Comparison of ENCODE assay signal across 26 mouse cellular contexts in the genomic region with DNA sequence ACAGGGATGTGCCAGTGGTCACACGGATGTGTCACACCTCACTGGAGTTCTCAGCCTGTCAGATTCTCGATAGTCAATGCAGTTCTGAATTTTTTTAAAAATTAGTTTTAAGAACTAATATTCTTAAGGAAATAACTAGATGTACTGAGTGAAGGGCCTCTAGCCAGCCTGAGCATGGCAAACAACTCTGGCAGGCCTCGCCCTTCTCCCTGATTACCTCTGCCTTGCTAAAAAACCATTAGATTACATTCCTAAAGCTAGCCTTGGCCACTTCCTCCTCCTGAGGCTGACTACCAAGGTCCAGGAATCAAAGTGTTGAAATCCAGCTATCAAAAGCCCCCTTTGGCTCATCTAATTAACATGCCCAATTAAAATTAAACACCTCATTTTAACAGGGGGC. TPM values are rescaled to one million over a fixed set of nuclear protein-coding genes. Genes with fewer than 3 reads are reported as not detected.
A peak's percentile ranks its signal among the peaks of the same experiment; 100 is the strongest.
DNase-seq lines count a peak whose midpoint lies in the region; ATAC-seq and TF ChIP-seq lines count a peak whose summit lies in the region.
"Had no signal": no experiment of that assay in that cellular context is flagged by ENCODE, and none has a peak within 500 bp of the region (broad histone marks: within the 10 kb centered on the region; RNA-seq: fewer than 3 reads in every experiment).

No protein-coding gene starts in this region.

- no peak for TF ChIP-seq POLR2A in small intestine, adult 2 months (IDR thresholded peaks at IDR 0.05; ENCODE audit: low read depth, low read length)

- intact Hi-C loops in left cerebral cortex, postnatal 25 days (cut with DNase I) = no loop called here

- no peak overlapping the region for H3K4me3 ChIP-seq in intestine, embryonic 15.5 days (replicated peaks)
- H3K4me3 ChIP-seq in intestine, embryonic 16.5 days (ENCODE audit: low read length) = no peak overlapping the region
- no peak overlapping the region for H3K4me3 ChIP-seq in small intestine, adult 2 months (ENCODE audit: low read depth, low read length)
- no peak overlapping the region for H3K4me3 ChIP-seq in stomach, postnatal 0 days (ENCODE audit: low read depth, low read length)
- H3K4me3 ChIP-seq in neural tube, embryonic 15.5 days (replicated peaks) = no peak overlapping the region
- H3K4me3 ChIP-seq: embryonic facial prominence, embryonic 13.5 days; embryonic facial prominence, embryonic 15.5 days; erythroblast, embryonic 14.5 days; forebrain, embryonic 10.5 days; forebrain, embryonic 12.5 days had no signal

- TF ChIP-seq CTCF in small intestine, adult 2 months (IDR thresholded peaks at IDR 0.05; ENCODE audit: extremely low read depth, insufficient read length, insufficient replicate concordance, low read depth, low read length) = no peak
- no peak for TF ChIP-seq CTCF in stomach, postnatal 0 days (IDR thresholded peaks at IDR 0.05; ENCODE audit: low read depth)

- H3K27ac ChIP-seq in intestine, embryonic 15.5 days = no peak overlapping the region
- H3K27ac ChIP-seq in intestine, embryonic 16.5 days (ENCODE audit: low read length) = no peak overlapping the region
- H3K27ac ChIP-seq in small intestine, adult 2 months (ENCODE audit: insufficient read depth, low read depth, low read length) = 0 out of 2 replicates have a peak overlapping the region, but pooled peaks have one; percentile 4
- H3K27ac ChIP-seq in stomach, postnatal 0 days (replicated peaks) = peak overlapping the region; percentile 61
- H3K27ac ChIP-seq in neural tube, embryonic 15.5 days (replicated peaks) = no peak overlapping the region
- H3K27ac ChIP-seq: embryonic facial prominence, embryonic 13.5 days; embryonic facial prominence, embryonic 15.5 days; forebrain, embryonic 10.5 days had no signal

- H3K27me3 ChIP-seq in intestine, embryonic 15.5 days (replicated peaks) = no peaks in the 10 kb centered on the region
- H3K27me3 ChIP-seq in intestine, embryonic 16.5 days (replicated peaks; ENCODE audit: control insufficient read depth, insufficient read depth, low read length) = no peaks in the 10 kb centered on the region
- H3K27me3 ChIP-seq in small intestine, adult 2 months (ENCODE audit: control insufficient read depth, insufficient read depth, low read length) = no peaks in the 10 kb centered on the region
- H3K27me3 ChIP-seq in stomach, postnatal 0 days (ENCODE audit: control insufficient read depth, insufficient read depth, low read length) = no peaks in the 10 kb centered on the region
- H3K27me3 ChIP-seq in neural tube, embryonic 15.5 days (replicated peaks) = no peaks in the 10 kb centered on the region
- H3K27me3 ChIP-seq: embryonic facial prominence, embryonic 15.5 days; forebrain, embryonic 12.5 days had no signal

- no peak overlapping the region for H3K4me2 ChIP-seq in intestine, embryonic 15.5 days (replicated peaks)
- H3K4me2 ChIP-seq in intestine, embryonic 16.5 days (ENCODE audit: low read depth, low read length) = no peak overlapping the region
- no peak overlapping the region for H3K4me2 ChIP-seq in stomach, postnatal 0 days (replicated peaks; ENCODE audit: low read depth)
- H3K4me2 ChIP-seq in neural tube, embryonic 15.5 days = no peak overlapping the region
- H3K4me2 ChIP-seq: embryonic facial prominence, embryonic 13.5 days; embryonic facial prominence, embryonic 15.5 days; forebrain, embryonic 12.5 days had no signal

- no peaks in the 10 kb centered on the region for H3K36me3 ChIP-seq in intestine, embryonic 15.5 days
- H3K36me3 ChIP-seq in intestine, embryonic 16.5 days (ENCODE audit: control insufficient read depth, insufficient read depth, low read length) = no peaks in the 10 kb centered on the region
- H3K36me3 ChIP-seq in small intestine, adult 2 months (ENCODE audit: control insufficient read depth, insufficient read depth, low read length) = no peaks in the 10 kb centered on the region
- H3K36me3 ChIP-seq in stomach, postnatal 0 days (ENCODE audit: control insufficient read depth, insufficient read depth, low read length) = no peaks in the 10 kb centered on the region
- no peaks in the 10 kb centered on the region for H3K36me3 ChIP-seq in neural tube, embryonic 15.5 days
- H3K36me3 ChIP-seq: embryonic facial prominence, embryonic 13.5 days; embryonic facial prominence, embryonic 15.5 days; forebrain, embryonic 10.5 days; forebrain, embryonic 12.5 days had no signal

- 0 out of 2 replicates have a peak, but pooled peaks cover 4% of the 10 kb centered on the region for H3K4me1 ChIP-seq in intestine, embryonic 15.5 days (replicated peaks)
- peaks cover 17% of the 10 kb centered on the region for H3K4me1 ChIP-seq in intestine, embryonic 16.5 days (ENCODE audit: control insufficient read depth, insufficient read depth, low read length)
- H3K4me1 ChIP-seq in small intestine, adult 2 months (ENCODE audit: control insufficient read depth, insufficient read depth, insufficient read length, low read length) = peaks cover 30% of the 10 kb centered on the region
- H3K4me1 ChIP-seq in stomach, postnatal 0 days (replicated peaks; ENCODE audit: control insufficient read depth, insufficient read depth) = no peaks in the 10 kb centered on the region; the same call in 1 of the 2 replicates
- peaks cover 7% of the 10 kb centered on the region; the same call in 1 of the 2 replicates for H3K4me1 ChIP-seq in neural tube, embryonic 15.5 days

- no peak overlapping the region for H3K9ac ChIP-seq in intestine, embryonic 15.5 days
- H3K9ac ChIP-seq in intestine, embryonic 16.5 days (ENCODE audit: low read depth, low read length) = no peak overlapping the region
- H3K9ac ChIP-seq in stomach, postnatal 0 days (ENCODE audit: low read length) = no peak overlapping the region
- H3K9ac ChIP-seq in neural tube, embryonic 15.5 days (replicated peaks) = no peak overlapping the region
- H3K9ac ChIP-seq: embryonic facial prominence, embryonic 13.5 days; embryonic facial prominence, embryonic 15.5 days; forebrain, embryonic 12.5 days had no signal

- TF ChIP-seq EP300 in stomach, postnatal 0 days (optimal IDR thresholded peaks at IDR 0.05) = no peak

- 81% methylated on average over 3 of the region's 3 CpGs for WGBS in intestine, embryonic 15.5 days
- WGBS in intestine, embryonic 16.5 days = 78% methylated on average over 3 of the region's 3 CpGs
- WGBS in small intestine, adult 2 months = 63% methylated on average over 3 of the region's 3 CpGs
- 78% methylated on average over 3 of the region's 3 CpGs for WGBS in stomach, postnatal 0 days
- 91% methylated on average over 3 of the region's 3 CpGs for WGBS in neural tube, embryonic 15.5 days

- 0 out of 2 replicates have a peak, but pooled peaks have one; percentile 31 for ATAC-seq in intestine, embryonic 15.5 days
- no peak for ATAC-seq in intestine, embryonic 16.5 days
- ATAC-seq in stomach, postnatal 0 days (ENCODE audit: low FRiP score, low TSS enrichment) = peak; percentile 66; the same call in 1 of the 2 replicates
- no peak for ATAC-seq in neural tube, embryonic 15.5 days (ENCODE audit: low FRiP score)
- ATAC-seq: forebrain, embryonic 14.5 days; forebrain, embryonic 16.5 days had no signal

- peak; percentile 58 for DNase-seq in adipocyte (ENCODE audit: low spot score)
- peak; percentile 56 for DNase-seq in stomach, postnatal 0 days (ENCODE audit: low spot score)
- no peak for DNase-seq in left cerebral cortex, postnatal 25 days (ENCODE audit: low spot score in 2 of 2)
- DNase-seq: adrenal gland, adult 8-10 months; adrenal gland, postnatal 14 days; adrenal gland, postnatal 36 days; cerebellum, adult 11 months; cerebellum, adult 18-20 months; cerebellum, adult 8-10 months; cerebellum, adult 9-11 months; cerebellum, postnatal 14 days; cerebellum, postnatal 36 days; embryo, embryonic 11 days had no signal

- no peaks in the 10 kb centered on the region for H3K9me3 ChIP-seq in intestine, embryonic 15.5 days
- H3K9me3 ChIP-seq in intestine, embryonic 16.5 days (ENCODE audit: control insufficient read depth, low read length) = no peaks in the 10 kb centered on the region
- H3K9me3 ChIP-seq in stomach, postnatal 0 days (ENCODE audit: control insufficient read depth, low read length) = no peaks in the 10 kb centered on the region
- no peaks in the 10 kb centered on the region for H3K9me3 ChIP-seq in neural tube, embryonic 15.5 days (replicated peaks)
- H3K9me3 ChIP-seq: embryonic facial prominence, embryonic 13.5 days; embryonic facial prominence, embryonic 15.5 days; forebrain, embryonic 10.5 days; forebrain, embryonic 12.5 days had no signal

RNA-seq across cellular contexts. Expression of a gene that starts 18.4 kb away (rescaled TPM):
- 25.3 and 27.4 TPM in 2 replicates for polyA plus RNA-seq in intestine, embryonic 15.5 days (2015; fragmentation: Nextera tagmentation; extraction: Ambion mirVana)
- 28.7 and 31.7 TPM in 2 replicates for polyA plus RNA-seq in intestine, embryonic 16.5 days (2015; fragmentation: Nextera tagmentation; extraction: Ambion mirVana)
- 74.3 and 147 TPM in 2 replicates for polyA plus RNA-seq in small intestine, adult 2 months (2012; rRNA removed)
- polyA plus RNA-seq in stomach, postnatal 0 days (2015; fragmentation: Nextera tagmentation; extraction: Ambion mirVana) = 17.9 and 19.0 TPM in 2 replicates
- 7.4 and 10.2 TPM in 2 replicates for polyA plus RNA-seq in neural tube, embryonic 15.5 days (2015; fragmentation: Nextera tagmentation; extraction: Ambion mirVana)
- 1 to 10 TPM; 3.6 to 6.8 TPM for total RNA-seq in left cerebral cortex, postnatal 25 days (2021)

RNA-seq across cellular contexts. Expression of a gene that starts 46.6 kb away (rescaled TPM):
- 10.4 and 13.2 TPM in 2 replicates for polyA plus RNA-seq in intestine, embryonic 15.5 days (2015; fragmentation: Nextera tagmentation; extraction: Ambion mirVana)
- 24.9 and 40.5 TPM in 2 replicates for polyA plus RNA-seq in intestine, embryonic 16.5 days (2015; fragmentation: Nextera tagmentation; extraction: Ambion mirVana)
- polyA plus RNA-seq in small intestine, adult 2 months (2012; rRNA removed) = 246 and 934 TPM in 2 replicates
- 8.8 and 9.2 TPM in 2 replicates for polyA plus RNA-seq in stomach, postnatal 0 days (2015; fragmentation: Nextera tagmentation; extraction: Ambion mirVana)
- polyA plus RNA-seq in neural tube, embryonic 15.5 days (2015; fragmentation: Nextera tagmentation; extraction: Ambion mirVana) = 0.36 and 0.40 TPM in 2 replicates
- total RNA-seq in left cerebral cortex, postnatal 25 days (2021) = under 1 TPM in 1 of 2 experiments, not detected in 1; 0.18 TPM
- total RNA-seq: MEL had no signal
- polyA plus RNA-seq: C2C12; embryonic facial prominence, embryonic 13.5 days; erythroblast, embryonic 14.5 days had no signal

Comparison
In these comparisons a context has a peak if more than half of its experiments do, and no peak if none do; other contexts are left out.
1. ATAC-seq: peak in intestine, embryonic 15.5 days (single experiment) and stomach, postnatal 0 days (single experiment); none in intestine, embryonic 16.5 days (single experiment) and neural tube, embryonic 15.5 days (single experiment).
2. H3K27ac ChIP-seq: peak in small intestine, adult 2 months (single experiment) and stomach, postnatal 0 days (single experiment); none in intestine, embryonic 15.5 days (single experiment), intestine, embryonic 16.5 days (single experiment) and neural tube, embryonic 15.5 days (single experiment).
3. DNase-seq: peak in adipocyte (single experiment) and stomach, postnatal 0 days (single experiment); none in left cerebral cortex, postnatal 25 days (0 of 2).